Mouse (Mus musculus) erythroblast, embryonic 14.5 days (primary cell): ENCODE results near the gene Jag1.

Experiments used
- GATA1 ChIP-seq: IDR thresholded peaks from 2 replicates; pipeline ENCODE4 v1.6.1; 2012; ENCODE audit warnings: low read length, inconsistent platforms, mixed read lengths
- TAL1 ChIP-seq: IDR thresholded peaks from 3 replicates; pipeline ENCODE4 v1.6.1; 2012; ENCODE audit warnings: low read length, inconsistent platforms, mixed read lengths

- TF ChIP-seq TAL1 (no peak), GATA1 (no peak)
Measured at GRCm38 (mm10) chr2:137044122-137044521, 72.3 kb downstream of the Jag1 start.
